Mouse (Mus musculus) kidney, adult 2 months (tissue): ENCODE data around the gene Spata7. TPM values are rescaled to one million over a fixed set of nuclear protein-coding genes. Genes with fewer than 3 reads are reported as not detected.

Source experiments
- DNase-seq: peaks from one replicate; pipeline ENCODE4 v3.0.0; 2021
- H3K27ac ChIP-seq: fragments of 200-500 bp; 2 replicates; pipeline ENCODE4 v1.5.1; 2012; ENCODE audit warnings: low read depth, low read length, control low read depth, inconsistent platforms; ENCODE audit not compliant: insufficient read depth
- H3K27me3 ChIP-seq: fragments of 200-500 bp; replicated peaks from 2 replicates; pipeline ENCODE4 v1.6.1; 2012; ENCODE audit warnings: mild to moderate bottlenecking, moderate library complexity, low read length, inconsistent platforms; ENCODE audit not compliant: control insufficient read depth, insufficient read depth
- H3K36me3 ChIP-seq: fragments of 200-500 bp; 2 replicates; pipeline ENCODE4 v1.6.1; 2012; ENCODE audit warnings: mild to moderate bottlenecking, moderate library complexity, low read length, inconsistent platforms; ENCODE audit not compliant: control insufficient read depth, insufficient read depth
- H3K4me1 ChIP-seq: fragments of 200-500 bp; 2 replicates; pipeline ENCODE4 v1.6.1; 2011; ENCODE audit warnings: low read length; ENCODE audit not compliant: control insufficient read depth, insufficient read depth
- H3K4me3 ChIP-seq: fragments of 200-500 bp; 2 replicates; pipeline ENCODE4 v1.5.1; 2011; ENCODE audit warnings: mild to moderate bottlenecking, low read depth, low read length, control low read depth; ENCODE audit not compliant: insufficient read depth
- CTCF ChIP-seq: fragments of 200-500 bp; conservative IDR thresholded peaks from 2 replicates; pipeline ENCODE4 v1.5.1; 2011; ENCODE audit warnings: low read depth, mild to moderate bottlenecking, control low read depth, low read length, moderate library complexity, mixed read lengths; ENCODE audit not compliant: insufficient read depth, insufficient read length
- POLR2A ChIP-seq: fragments of 200-500 bp; IDR thresholded peaks from one replicate; pipeline ENCODE4 v1.6.1; 2011; ENCODE audit warnings: low read depth, low read length, control low read depth
- WGBS: fragments of 180-500 bp; shearing (Covaris S2); methylation state at CpG from one replicate; pipeline ENCODE4 v1.1.7; 2018; 5-methylcytosine and 5-hydroxymethylcytosine counted together
- polyA plus RNA-seq: library from polyadenylated mRNA; depleted of rRNA; stranded (reverse); fragments of >200 nt; gene quantifications from 2 replicates; pipeline ENCODE4 v1.2.3, GENCODE M21; 2012

The Spata7 gene
- polyA plus RNA-seq, 1 experiment: 3.2 TPM

GRCm38 (mm10) chr12:98683574-98683973 is 55.6 kb downstream of the Spata7 start:
- WGBS: 47% methylated on average over 6 of the region's 6 CpGs
- DNase-seq: no peak
- no peak for TF ChIP-seq CTCF
- TF ChIP-seq POLR2A: no peak
- Histone ChIP-seq H3K27me3 (no peaks in the 10 kb centered on the region), H3K27ac (no peak overlapping the region), H3K36me3 (no peaks in the 10 kb centered on the region), H3K4me1 (no peaks in the 10 kb centered on the region), H3K4me3 (no peak overlapping the region)

- no peaks in the 10 kb centered on the region for H3K36me3 ChIP-seq
- no peak for DNase-seq
- H3K27me3 ChIP-seq: no peaks in the 10 kb centered on the region
- no peaks in the 10 kb centered on the region for H3K4me1 ChIP-seq
- 93% methylated on average over 8 of the region's 8 CpGs for WGBS
- TF ChIP-seq POLR2A: no peak
- no peak for TF ChIP-seq CTCF
- no peak overlapping the region for H3K27ac ChIP-seq
- no peak overlapping the region for H3K4me3 ChIP-seq
Observed at GRCm38 (mm10) chr12:98690230-98690629, 62.3 kb downstream of the Spata7 start.

- 82% methylated on average over 5 of the region's 5 CpGs for WGBS
- H3K4me3 ChIP-seq: no peak overlapping the region
- H3K36me3 ChIP-seq: no peaks in the 10 kb centered on the region
- H3K27ac ChIP-seq: no peak overlapping the region
- DNase-seq: no peak
- TF ChIP-seq CTCF (no peak), POLR2A (no peak)
- H3K4me1 ChIP-seq: no peaks in the 10 kb centered on the region
- H3K27me3 ChIP-seq: no peaks in the 10 kb centered on the region
Observed at GRCm38 (mm10) chr12:98697202-98697601, 69.2 kb downstream of the Spata7 start.

GRCm38 (mm10) chr12:98701564-98701963 is 73.6 kb downstream of the Spata7 start:
- H3K4me3 ChIP-seq: no peak overlapping the region
- no peaks in the 10 kb centered on the region for H3K4me1 ChIP-seq
- H3K36me3 ChIP-seq: no peaks in the 10 kb centered on the region
- no peak overlapping the region for H3K27ac ChIP-seq
- no peaks in the 10 kb centered on the region for H3K27me3 ChIP-seq
- 87% methylated on average over 9 of the region's 9 CpGs for WGBS
- TF ChIP-seq CTCF (no peak), POLR2A (no peak)
- no peak for DNase-seq

GRCm38 (mm10) chr12:98703554-98703953 is 75.6 kb downstream of the Spata7 start:
- DNase-seq: peak; percentile 21
- TF ChIP-seq CTCF (no peak), POLR2A (no peak)
- 64% methylated on average over 2 of the region's 2 CpGs for WGBS
- no peak overlapping the region for H3K4me3 ChIP-seq
- H3K27me3 ChIP-seq: no peaks in the 10 kb centered on the region
- 0 out of 2 replicates have a peak overlapping the region, but pooled peaks have one; percentile 27 for H3K27ac ChIP-seq
- no peaks in the 10 kb centered on the region; the same call in 1 of the 2 replicates for H3K36me3 ChIP-seq
- no peaks in the 10 kb centered on the region for H3K4me1 ChIP-seq

- no peaks in the 10 kb centered on the region; the same call in 1 of the 2 replicates for H3K36me3 ChIP-seq
- no peak overlapping the region for H3K4me3 ChIP-seq
- no peaks in the 10 kb centered on the region for H3K27me3 ChIP-seq
- DNase-seq: no peak
- WGBS: 86% methylated on average over 10 of the region's 10 CpGs
- TF ChIP-seq CTCF (no peak), POLR2A (no peak)
- 0 out of 2 replicates have a peak overlapping the region, but pooled peaks have one; percentile 27 for H3K27ac ChIP-seq
- H3K4me1 ChIP-seq: no peaks in the 10 kb centered on the region
Observed at GRCm38 (mm10) chr12:98703961-98704360, 76.0 kb downstream of the Spata7 start.

GRCm38 (mm10) chr12:98712819-98713218 is 84.9 kb downstream of the Spata7 start:
- TF ChIP-seq POLR2A: no peak
- no peak for TF ChIP-seq CTCF
- WGBS: 92% methylated on average over 6 of the region's 6 CpGs
- no peak overlapping the region for H3K4me3 ChIP-seq
- DNase-seq: no peak
- H3K36me3 ChIP-seq: no peaks in the 10 kb centered on the region; the same call in 1 of the 2 replicates
- H3K27ac ChIP-seq: no peak overlapping the region
- peaks cover 20% of the 10 kb centered on the region for H3K4me1 ChIP-seq
- H3K27me3 ChIP-seq: no peaks in the 10 kb centered on the region
